Mouse (Mus musculus) adipose tissue, adult 10 weeks (tissue): ENCODE data around the gene Sprr2b. TPM values are rescaled to one million over a fixed set of nuclear protein-coding genes. Genes with fewer than 3 reads are reported as not detected.

Source experiments
- polyA plus RNA-seq: library from polyadenylated mRNA; stranded (reverse); fragments of 350-450 nt; fragmentation: Illumina TruSeq; extraction: RNeasy Lipid Tissue Mini Kit (QIAGEN cat#74804); gene quantifications from one replicate; pipeline ENCODE4 v1.2.3, GENCODE M21; 2014; ENCODE audit warnings: low read depth, low replicate concordance

Sprr2b gene
- polyA plus RNA-seq, result not detected

GRCm38 (mm10) chr3:92316320-92316719, at the start of gene Sprr2b:
Gene Sprr2b (plus strand): TSS chr3:92316620.

GRCm38 (mm10) chr3:92285101-92285500, 31.3 kb upstream of the Sprr2b start, which contains the start of gene Sprr2a3:
Gene Sprr2a3 (plus strand): TSS chr3:92285417.

GRCm38 (mm10) chr3:92338840-92339239, 22.4 kb downstream of the Sprr2b start, which contains the start of gene Sprr2d:
Gene Sprr2d (plus strand): TSS chr3:92339140.

DNA sequence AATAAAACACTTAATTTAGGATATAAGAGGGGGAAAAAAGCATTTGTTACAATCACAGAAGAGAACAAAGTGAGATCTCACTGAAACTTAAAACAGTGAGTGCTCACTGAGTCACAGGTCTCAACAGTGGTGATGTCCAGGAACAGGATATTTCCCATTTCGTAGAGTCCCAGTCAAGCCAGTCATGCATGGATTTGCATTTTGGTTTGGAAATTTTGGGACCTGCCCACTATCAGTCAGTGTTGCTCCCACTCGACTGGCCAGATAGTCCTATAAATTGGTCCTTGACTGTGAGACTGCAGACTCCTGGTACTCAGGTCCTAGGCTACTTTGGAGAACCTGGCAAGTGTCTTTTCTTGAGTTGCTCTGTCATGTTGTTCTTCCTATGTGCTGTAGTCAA, 35.4 kb downstream of the Sprr2b start, which contains the start of gene Sprr2e:
Gene Sprr2e, plus strand, starts transcription at position 301 of the 400 bp plus-strand sequence.

GRCm38 (mm10) chr3:92364887-92365286, 48.5 kb downstream of the Sprr2b start, which contains the start of gene Sprr2f:
Gene Sprr2f (plus strand): TSS chr3:92365187.

Other genes with a start within 250 kb of the Sprr2b start
- 1.1 TPM for gene Lor, start 233.5 kb upstream of the Sprr2b start, polyA plus RNA-seq
- gene Prr9, start 192.7 kb upstream of the Sprr2b start, polyA plus RNA-seq, result not detected
- gene Lelp1, start 173.9 kb upstream of the Sprr2b start, polyA plus RNA-seq, result 22.1 TPM
- gene Sprr2a1, start 100.8 kb upstream of the Sprr2b start, polyA plus RNA-seq, result not detected
- gene Sprr2a2, start 100.7 kb upstream of the Sprr2b start, polyA plus RNA-seq, result 0.83 TPM
- gene Sprr2a3, start 31.2 kb upstream of the Sprr2b start, polyA plus RNA-seq, result not detected
- not detected for gene Sprr2d, start 22.5 kb downstream of the Sprr2b start, polyA plus RNA-seq
- gene Sprr2e, start 35.5 kb downstream of the Sprr2b start, polyA plus RNA-seq, result not detected
- not detected for gene Sprr2f, start 48.6 kb downstream of the Sprr2b start, polyA plus RNA-seq
- gene Sprr2h, start 69.1 kb downstream of the Sprr2b start, polyA plus RNA-seq, result not detected
- not detected for gene Sprr2i, start 91.4 kb downstream of the Sprr2b start, polyA plus RNA-seq
- not detected for gene Sprr2j-ps, start 101.5 kb downstream of the Sprr2b start, polyA plus RNA-seq
- 4.8 TPM for gene Gm9774, start 112.8 kb downstream of the Sprr2b start, polyA plus RNA-seq
- not detected for gene Sprr2k, start 116.0 kb downstream of the Sprr2b start, polyA plus RNA-seq
- gene Sprr1b, start 122.2 kb downstream of the Sprr2b start, polyA plus RNA-seq, result not detected
- not detected for gene Sprr3, start 142.1 kb downstream of the Sprr2b start, polyA plus RNA-seq
- gene Sprr1a, start 169.3 kb downstream of the Sprr2b start, polyA plus RNA-seq, result not detected
- gene Sprr4, start 183.9 kb downstream of the Sprr2b start, polyA plus RNA-seq, result not detected
- not detected for gene 2310046K23Rik, start 217.9 kb downstream of the Sprr2b start, polyA plus RNA-seq